Mouse (Mus musculus) cerebellum, adult 9-10 months (tissue): ENCODE data around the gene Eea1.
A peak's percentile ranks its signal among the peaks of the same experiment; 100 is the strongest.

Experiments used
- DNase-seq: peaks from one replicate; pipeline ENCODE4 v3.0.0; 2022

Eea1 gene

GRCm38 (mm10) chr10:95950194-95950593 is 9.7 kb downstream of the Eea1 start:
- DNase-seq = no peak

- DNase-seq = no peak
Observed at GRCm38 (mm10) chr10:95950797-95951196, 10.3 kb downstream of the Eea1 start.

- DNase-seq = no peak
Observed at GRCm38 (mm10) chr10:95951346-95951745, 10.9 kb downstream of the Eea1 start.

GRCm38 (mm10) chr10:95956629-95957028 is 16.2 kb downstream of the Eea1 start:
- no peak for DNase-seq

GRCm38 (mm10) chr10:95957574-95957973 is 17.1 kb downstream of the Eea1 start:
- no peak for DNase-seq

- DNase-seq = no peak
Observed at GRCm38 (mm10) chr10:95964679-95965078, 24.2 kb downstream of the Eea1 start.

GRCm38 (mm10) chr10:95969694-95970093 is 29.2 kb downstream of the Eea1 start:
- no peak for DNase-seq

- no peak for DNase-seq
Observed at GRCm38 (mm10) chr10:95970744-95971212, 30.3 kb downstream of the Eea1 start.

- no peak for DNase-seq
Observed at GRCm38 (mm10) chr10:95971341-95971740, 30.9 kb downstream of the Eea1 start.

- no peak for DNase-seq
Observed at GRCm38 (mm10) chr10:95971942-95972341, 31.5 kb downstream of the Eea1 start.

- DNase-seq = no peak
Observed at GRCm38 (mm10) chr10:95974462-95974861, 34.0 kb downstream of the Eea1 start.

- no peak for DNase-seq
Observed at GRCm38 (mm10) chr10:95976798-95977197, 36.3 kb downstream of the Eea1 start.

- no peak for DNase-seq
Observed at GRCm38 (mm10) chr10:95989731-95990130, 49.3 kb downstream of the Eea1 start.

- DNase-seq = no peak
Observed at GRCm38 (mm10) chr10:95991176-95991575, 50.7 kb downstream of the Eea1 start.

- no peak for DNase-seq
Observed at GRCm38 (mm10) chr10:96000904-96001303, 60.5 kb downstream of the Eea1 start.

GRCm38 (mm10) chr10:96015738-96016137 is 75.3 kb downstream of the Eea1 start:
- no peak for DNase-seq

GRCm38 (mm10) chr10:96017418-96017817 is 77.0 kb downstream of the Eea1 start:
- DNase-seq = no peak

GRCm38 (mm10) chr10:96033356-96033984 is 93.0 kb downstream of the Eea1 start:
- DNase-seq = peak; percentile 71

GRCm38 (mm10) chr10:96034106-96034505 is 93.7 kb downstream of the Eea1 start:
- DNase-seq = no peak

- no peak for DNase-seq
Observed at GRCm38 (mm10) chr10:96035951-96036350, 95.5 kb downstream of the Eea1 start.

- DNase-seq = no peak
Observed at GRCm38 (mm10) chr10:96044216-96044615, 103.8 kb downstream of the Eea1 start.

GRCm38 (mm10) chr10:96047960-96048536 is 107.6 kb downstream of the Eea1 start:
- no peak for DNase-seq

GRCm38 (mm10) chr10:96048550-96048949 is 108.1 kb downstream of the Eea1 start:
- no peak for DNase-seq

GRCm38 (mm10) chr10:96067347-96067746 is 126.9 kb downstream of the Eea1 start:
- no peak for DNase-seq

- no peak for DNase-seq
Observed at GRCm38 (mm10) chr10:96074386-96074785, 133.9 kb downstream of the Eea1 start.
